17 mouse cellular contexts compared by ENCODE assay signal in genomic region chr1:90670346-90670745, GRCm38 (mm10).
DNase-seq lines count a peak whose midpoint lies in the region; TF ChIP-seq lines count a peak whose summit lies in the region.
"Had no signal": no experiment of that assay in that cellular context is flagged by ENCODE, and none has a peak within 500 bp of the region (broad histone marks: within the 10 kb centered on the region; RNA-seq: fewer than 3 reads in every experiment).

No protein-coding gene starts in this region.

- H3K27me3 ChIP-seq in heart, adult 2 months (ENCODE audit: control insufficient read depth, insufficient read depth, low read length), result no peaks in the 10 kb centered on the region
- H3K27me3 ChIP-seq: embryonic facial prominence, embryonic 12.5 days; forebrain, embryonic 15.5 days; heart, embryonic 13.5 days; hindbrain, embryonic 12.5 days had no signal

- H3K27ac ChIP-seq in heart, adult 2 months, result no peak overlapping the region
- H3K27ac ChIP-seq: embryonic facial prominence, embryonic 12.5 days; forebrain, embryonic 15.5 days; heart, embryonic 13.5 days; hindbrain, embryonic 12.5 days had no signal

- no peaks in the 10 kb centered on the region for H3K79me2 ChIP-seq in heart, adult 2 months (replicated peaks; ENCODE audit: control insufficient read depth, insufficient read depth, low read length)

- intact Hi-C loops in heart, adult 2 months (cut with DNase I), result no loop called here

- H3K36me3 ChIP-seq in heart, adult 2 months (ENCODE audit: control insufficient read depth, insufficient read depth, low read length), result no peaks in the 10 kb centered on the region
- H3K36me3 ChIP-seq: embryonic facial prominence, embryonic 12.5 days; forebrain, embryonic 15.5 days; heart, embryonic 13.5 days; hindbrain, embryonic 12.5 days had no signal

- no peak overlapping the region for H3K9ac ChIP-seq in heart, adult 2 months (ENCODE audit: low read depth, low read length)
- H3K9ac ChIP-seq: embryonic facial prominence, embryonic 12.5 days; forebrain, embryonic 15.5 days; heart, embryonic 13.5 days; hindbrain, embryonic 12.5 days had no signal

- 57% methylated on average over 3 of the region's 3 CpGs for WGBS in heart, adult 2 months

- no peak for TF ChIP-seq EP300 in heart, adult 2 months (IDR thresholded peaks at IDR 0.05; ENCODE audit: insufficient read depth, low read depth, low read length)

- TF ChIP-seq CTCF in heart, adult 2 months (IDR thresholded peaks at IDR 0.05), result peak; percentile 19; the same call in 1 of the 2 replicates

- no peak overlapping the region for H3K4me3 ChIP-seq in heart, adult 2 months
- H3K4me3 ChIP-seq: embryonic facial prominence, embryonic 12.5 days; forebrain, embryonic 15.5 days; heart, embryonic 13.5 days; hindbrain, embryonic 12.5 days had no signal

- DNase-seq in adrenal gland, adult 2 months, result peak; percentile 19
- DNase-seq in adrenal gland, adult 8-10 months, result no peak
- DNase-seq in cerebellum, postnatal 14 days, result peak; percentile 62 to 77
- no peak for DNase-seq in cerebellum, adult 18-20 months
- peak in 1 of 2 experiments; percentile 21 for DNase-seq in heart, adult 2 months
- no peak for DNase-seq in heart, postnatal 4 days
- DNase-seq in 3T3-L1 (ENCODE audit: low read depth, low spot score), result peak; percentile 35
- DNase-seq in layer of hippocampus, postnatal 25 days (ENCODE audit: extremely low spot score in 1 of 2, low spot score in 1 of 2), result no peak
- DNase-seq: cerebellum, adult 11 months; cerebellum, adult 9-10 months; embryo, embryonic 11 days; heart, postnatal 36 days; kidney, adult 8-10 months had no signal

- TF ChIP-seq POLR2A in heart, adult 2 months (IDR thresholded peaks at IDR 0.05; ENCODE audit: insufficient read depth, low read depth, low read length), result no peak

- H3K4me1 ChIP-seq in heart, adult 2 months (ENCODE audit: control insufficient read depth, insufficient read depth, low read length), result peaks cover 6% of the 10 kb centered on the region
- H3K4me1 ChIP-seq: embryonic facial prominence, embryonic 12.5 days; forebrain, embryonic 15.5 days; hindbrain, embryonic 12.5 days had no signal

Comparison
In these comparisons a context has a peak if more than half of its experiments do, and no peak if none do; other contexts are left out.
1. DNase-seq: peak in adrenal gland, adult 2 months (single experiment), cerebellum, postnatal 14 days (2 of 2) and 3T3-L1 (single experiment); none in adrenal gland, adult 8-10 months (single experiment), cerebellum, adult 18-20 months (0 of 2), heart, postnatal 4 days (single experiment) and layer of hippocampus, postnatal 25 days (0 of 2).